Mouse (Mus musculus) lung, adult 2 months (tissue): ENCODE results near the gene Dffa.

Experiments used
- CTCF ChIP-seq: fragments of 200-500 bp; IDR thresholded peaks from 2 replicates; pipeline ENCODE4 v1.5.1; 2011; ENCODE audit warnings: mild to moderate bottlenecking, low read length, control low read depth; ENCODE audit not compliant: insufficient read depth
- POLR2A ChIP-seq: fragments of 200-500 bp; IDR thresholded peaks from 2 replicates; pipeline ENCODE4 v1.6.1; 2011; ENCODE audit warnings: low read depth, mild to moderate bottlenecking, control low read depth, low read length, borderline replicate concordance; ENCODE audit errors: extremely low read depth

GRCm38 (mm10) chr4:149078261-149078660 is 25.7 kb upstream of the Dffa start:
- TF ChIP-seq POLR2A: no peak
- no peak for TF ChIP-seq CTCF
